Mouse (Mus musculus) large intestine, adult 2 months (tissue): Measurements from ENCODE around the gene Flt3l. TPM values are rescaled to one million over a fixed set of nuclear protein-coding genes. Genes with fewer than 3 reads are reported as not detected.
A peak's percentile ranks its signal among the peaks of the same experiment; 100 is the strongest.

Experiments used
- DNase-seq: peaks from one replicate; pipeline ENCODE4 v3.0.0-alpha.2; 2012; ENCODE audit warnings: low read depth, low spot score
- WGBS: fragments of 180-500 bp; shearing (Covaris S2); methylation state at CpG from one replicate; pipeline ENCODE4 v1.1.7; 2018; 5-methylcytosine and 5-hydroxymethylcytosine counted together
- polyA plus RNA-seq: library from polyadenylated mRNA; depleted of rRNA; stranded (reverse); fragments of >200 nt; gene quantifications from 2 replicates; pipeline ENCODE4 v1.2.3, GENCODE M21; 2012

Gene Flt3l
- polyA plus RNA-seq, 1 experiment = 30.5 TPM

- WGBS = 56% methylated on average over 4 of the region's 4 CpGs
- no peak for DNase-seq
Measured at GRCm38 (mm10) chr7:45148534-45149098, 12.4 kb upstream of the Flt3l start.

- DNase-seq = no peak
Measured at GRCm38 (mm10) chr7:45147899-45148298, 11.7 kb upstream of the Flt3l start.

GRCm38 (mm10) chr7:45147267-45147666, 11.0 kb upstream of the Flt3l start:
- 94% methylated on average over 11 of the region's 11 CpGs for WGBS
- no peak for DNase-seq

More at GRCm38 (mm10) chr7:45147899-45148298, 11.7 kb upstream of the Flt3l start:
- WGBS = 83% methylated on average over 11 of the region's 11 CpGs

- no peak for DNase-seq
- 95% methylated on average over 8 of the region's 8 CpGs for WGBS
Measured at GRCm38 (mm10) chr7:45145460-45145859, 9.2 kb upstream of the Flt3l start.

DNA sequence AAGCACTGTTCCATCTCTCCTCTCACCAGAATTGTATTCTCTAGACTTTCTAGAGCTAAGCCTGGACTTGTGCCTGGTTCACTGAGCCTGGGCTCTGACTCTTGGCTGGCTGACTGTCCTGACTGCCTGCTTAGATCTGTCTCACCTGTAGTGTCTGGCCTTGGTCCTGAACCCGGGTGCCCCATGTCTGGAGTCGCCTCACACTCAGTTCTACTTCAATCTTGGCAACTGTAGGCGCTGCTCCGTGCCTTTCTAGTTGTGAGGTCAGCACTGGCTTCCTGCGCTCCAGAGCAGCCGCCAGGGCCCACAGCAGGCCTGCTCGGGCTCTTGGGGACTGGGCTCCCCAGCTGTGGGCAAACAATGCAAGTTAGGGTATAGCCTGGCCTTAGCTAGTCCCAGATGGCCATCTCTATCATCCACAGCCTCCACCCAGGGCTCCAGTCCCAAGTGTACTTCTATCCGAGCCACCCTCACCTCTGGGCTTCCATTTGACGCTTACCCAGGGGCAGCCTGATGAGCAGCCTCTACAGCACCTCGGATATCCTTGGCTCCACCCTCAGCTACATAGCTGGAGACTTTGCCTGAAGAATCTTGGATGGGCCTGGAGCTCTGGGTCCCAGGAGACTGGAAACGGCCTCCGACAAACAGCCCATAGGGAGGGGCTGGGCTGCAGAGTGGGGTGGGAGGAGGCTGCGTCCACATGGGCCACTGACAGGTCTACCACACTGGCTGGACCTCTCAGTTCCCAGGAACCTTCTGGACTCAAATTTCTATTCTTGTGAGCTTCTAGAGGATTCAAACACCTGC, 8.3 kb upstream of the Flt3l start:
- 88% methylated on average over 13 of the region's 13 CpGs for WGBS
- DNase-seq = no peak

DNA sequence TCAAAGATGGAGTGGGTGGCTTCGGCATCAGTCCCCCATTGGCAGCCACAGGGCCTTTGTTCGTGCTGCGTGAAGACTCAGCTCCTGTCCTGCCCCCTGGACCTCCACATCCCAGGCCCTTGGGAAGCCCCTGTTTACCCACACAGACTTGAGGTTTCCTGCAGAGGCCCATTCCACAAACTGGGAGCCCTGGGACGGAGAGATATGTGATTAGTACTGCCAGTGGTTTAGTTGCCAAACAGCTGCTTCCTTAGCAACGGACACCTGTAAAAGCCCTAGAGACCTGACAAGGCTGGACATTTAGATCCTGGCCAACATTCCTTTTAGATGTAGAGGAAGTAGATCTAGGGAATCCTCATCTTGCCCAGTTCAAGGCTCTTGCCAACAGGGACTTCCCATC, 5.7 kb upstream of the Flt3l start:
- DNase-seq = no peak
- WGBS = 93% methylated on average over 5 of the region's 5 CpGs

DNA sequence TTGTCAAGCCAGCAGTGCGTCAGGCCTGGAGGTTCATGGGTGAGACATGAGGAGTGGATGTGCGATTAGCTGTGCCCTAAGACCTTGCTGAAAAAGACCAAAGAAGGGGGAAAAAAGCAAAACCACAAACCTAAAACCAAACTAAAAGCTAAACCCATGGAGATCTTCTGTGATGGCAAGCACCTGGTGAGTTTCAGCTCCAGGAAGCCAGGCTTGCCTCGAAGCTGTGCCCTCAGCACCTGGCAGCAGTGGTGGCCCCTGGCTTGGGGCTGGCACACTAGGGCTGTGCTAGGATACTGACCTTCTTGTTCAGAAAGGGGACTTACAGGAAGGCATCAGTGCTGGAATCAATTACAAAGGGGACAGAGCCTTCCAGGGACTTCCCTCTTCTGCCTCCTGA, 5.1 kb upstream of the Flt3l start:
- DNase-seq = no peak
- WGBS = 88% methylated on average over 3 of the region's 3 CpGs

DNA sequence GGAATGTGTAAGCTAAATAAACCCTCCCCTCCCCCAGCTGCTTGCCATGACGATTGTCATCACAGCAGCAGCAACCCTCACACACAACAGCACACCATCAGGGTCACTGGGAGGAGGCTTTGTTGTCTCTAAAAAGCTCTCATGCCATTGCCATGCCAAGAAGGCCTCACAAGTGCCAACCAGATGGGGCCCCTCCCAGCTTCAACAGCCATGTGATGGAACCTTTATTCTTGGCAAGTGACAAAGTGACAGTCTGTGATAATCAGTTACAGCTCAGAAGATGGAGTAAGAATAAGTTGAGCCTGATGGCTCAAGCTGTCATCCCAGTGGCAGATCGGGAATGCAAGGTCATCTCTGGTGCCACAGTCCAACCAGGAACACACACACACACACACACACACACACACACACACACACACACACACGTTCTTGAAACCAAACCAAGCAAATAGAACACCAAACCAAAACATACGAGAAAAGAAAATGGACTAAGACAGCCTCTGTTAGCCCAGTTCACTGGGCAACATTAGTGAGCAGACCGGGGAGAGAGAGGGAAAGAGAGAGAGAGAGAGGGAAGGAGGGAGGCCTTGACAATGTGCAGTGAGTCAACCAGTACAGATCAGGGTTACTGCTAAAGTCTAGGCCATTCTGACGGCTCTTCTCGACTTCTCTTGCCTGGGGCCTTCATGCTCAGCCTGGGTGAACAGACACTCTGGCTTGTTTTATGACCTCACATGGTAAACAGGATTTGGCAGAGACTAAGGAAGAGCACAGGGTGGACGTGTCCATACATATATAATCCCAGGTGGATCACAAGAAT, 3.9 kb upstream of the Flt3l start:
- WGBS = 66% methylated on average over 8 of the region's 8 CpGs
- no peak for DNase-seq

DNA sequence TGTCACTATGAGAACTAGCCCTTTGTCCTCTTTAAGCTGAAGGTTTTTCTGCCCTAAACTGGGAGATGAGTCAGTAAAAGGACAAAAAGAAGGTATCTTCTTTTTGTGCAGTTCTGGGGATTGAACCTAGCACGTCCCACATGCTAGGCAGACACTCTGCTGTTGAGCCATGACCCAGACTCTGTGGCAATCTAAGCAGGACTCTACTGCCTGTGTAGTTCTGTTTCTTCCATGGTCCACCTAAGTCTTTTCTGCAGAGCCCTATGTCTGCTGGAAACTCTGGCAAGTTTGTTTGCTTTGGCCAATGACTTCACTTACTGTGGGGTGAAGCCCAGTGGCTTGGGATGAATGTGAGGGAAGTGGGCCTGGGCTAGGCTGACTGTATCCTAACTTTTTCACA, 2.2 kb upstream of the Flt3l start:
- no peak for DNase-seq
- WGBS = 100% methylated on average over 1 of the region's 1 CpGs

DNA sequence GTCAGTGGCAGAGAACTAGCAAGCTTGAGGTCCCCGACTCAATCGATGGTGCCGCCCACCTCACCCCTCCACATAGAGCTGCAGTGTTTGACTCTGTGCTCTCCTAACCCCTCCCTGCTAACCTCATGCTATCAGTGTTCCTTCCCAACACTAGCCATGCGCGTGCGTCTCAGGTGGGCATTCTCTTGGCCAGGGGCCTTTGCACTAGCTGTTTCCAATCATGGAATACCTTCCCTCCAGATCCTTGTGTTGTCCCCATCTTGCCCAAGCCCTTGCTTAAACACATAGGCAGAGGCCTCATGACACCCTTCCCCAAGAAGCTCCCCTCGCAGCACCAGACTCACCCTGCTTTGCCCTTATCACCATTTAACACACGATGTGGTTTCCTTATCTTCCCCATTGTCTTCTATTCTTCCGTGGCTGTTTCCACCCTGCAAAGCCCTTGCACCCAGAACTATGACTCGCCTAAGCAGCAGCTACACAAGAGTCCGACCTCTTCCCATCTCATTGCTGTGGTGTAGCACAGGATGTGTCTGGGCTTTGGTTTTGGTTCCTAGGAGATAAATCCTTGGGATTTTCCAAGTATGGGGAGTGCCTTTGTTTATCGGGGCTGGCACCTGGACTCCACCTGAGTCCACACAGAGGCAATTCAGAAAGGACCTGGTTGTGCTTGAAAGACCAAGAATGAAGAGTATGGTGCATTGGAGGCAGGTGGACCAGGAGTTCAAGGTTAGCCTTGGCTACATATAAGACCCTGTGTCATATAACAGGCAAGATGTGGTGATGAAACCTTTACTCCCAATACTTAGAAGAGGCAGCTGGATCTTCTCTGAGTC, 1.2 kb upstream of the Flt3l start:
- 59% methylated on average over 12 of the region's 12 CpGs for WGBS

GRCm38 (mm10) chr7:45135370-45135769, 862 bp downstream of the Flt3l start:
- 81% methylated on average over 3 of the region's 3 CpGs for WGBS
- no peak for DNase-seq

More for the DNA sequence above, 1.2 kb upstream of the Flt3l start:
- DNase-seq = no peak

DNA sequence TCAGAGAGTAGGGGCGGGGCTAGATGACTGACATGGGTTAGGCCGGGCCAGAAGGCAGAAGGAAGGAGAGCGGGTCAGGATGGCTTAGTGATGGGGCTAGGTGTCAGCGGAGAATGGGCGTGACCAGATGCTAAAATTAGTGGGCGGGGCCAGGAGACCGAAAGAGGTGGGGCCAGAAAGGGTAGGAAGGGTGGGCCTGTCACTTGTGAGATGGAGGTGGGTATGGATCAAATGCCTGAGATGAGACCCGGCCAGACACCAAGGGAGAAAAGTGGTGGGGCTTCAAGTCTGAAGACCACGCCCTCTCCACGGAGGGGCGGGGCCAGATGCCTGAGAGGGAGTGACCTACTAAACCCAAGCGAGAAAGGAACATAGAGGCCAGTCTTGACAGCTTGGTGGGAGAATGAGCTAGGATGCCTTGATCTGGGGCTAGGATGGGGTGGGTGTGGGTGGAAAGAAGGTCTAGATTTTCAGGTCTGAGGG, 1.6 kb downstream of the Flt3l start:
- 25% methylated on average over 12 of the region's 12 CpGs for WGBS
- DNase-seq = no peak

DNA sequence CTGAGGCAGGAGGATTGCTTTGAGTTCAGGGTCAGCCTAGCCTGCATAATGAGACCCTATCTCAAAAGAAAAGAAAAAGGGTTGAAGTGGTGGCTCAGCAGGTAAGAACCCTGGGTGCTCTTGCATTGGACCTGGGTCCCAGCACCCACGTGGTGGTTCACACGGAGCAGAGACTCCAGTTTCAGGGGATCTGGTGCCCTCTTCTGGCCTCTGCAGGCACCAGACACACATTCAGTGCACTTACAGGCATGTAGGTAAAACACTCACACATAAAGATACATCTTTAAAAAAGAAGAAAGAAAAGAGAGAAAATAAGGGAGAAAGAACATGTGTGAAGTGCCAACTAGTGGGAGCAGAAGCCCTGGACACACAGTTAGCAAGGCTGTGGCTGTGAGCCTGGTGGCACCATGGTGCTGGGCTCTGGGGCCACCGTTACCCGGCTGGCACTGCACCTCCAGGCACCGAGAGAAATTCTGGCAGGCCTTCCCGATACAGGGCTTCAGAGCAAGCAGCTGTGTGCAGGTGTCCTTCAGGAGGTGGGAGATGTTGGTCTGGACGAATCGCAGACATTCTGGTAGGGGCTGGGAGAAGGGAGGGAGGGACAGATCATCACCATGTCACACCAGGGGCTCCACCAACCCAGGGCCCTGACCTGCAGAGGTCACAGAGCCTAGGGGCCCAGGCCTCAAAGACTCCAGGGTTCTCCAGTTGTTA, 2.6 kb downstream of the Flt3l start:
- WGBS = 79% methylated on average over 8 of the region's 8 CpGs
- DNase-seq = no peak

DNA sequence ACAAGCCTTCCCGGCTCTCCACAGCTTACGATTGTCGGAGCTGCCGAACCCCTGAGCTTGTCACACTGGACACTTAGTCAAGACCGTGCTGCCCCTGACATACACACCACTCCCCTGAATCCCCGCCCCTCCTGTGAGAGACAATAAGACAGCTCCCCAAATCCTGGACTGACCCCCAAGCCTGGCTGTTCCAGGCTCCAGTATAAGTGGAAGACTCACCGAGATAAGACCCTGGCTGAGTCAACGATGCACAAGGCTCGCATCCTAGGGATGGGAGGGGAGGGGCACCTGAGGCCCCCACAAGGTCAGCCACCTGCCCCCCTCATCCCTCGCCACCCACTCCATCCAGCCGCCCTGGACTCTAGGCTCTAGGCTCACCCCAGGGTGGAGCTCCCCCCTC, 4.4 kb downstream of the Flt3l start:
- DNase-seq = no peak
- WGBS = 92% methylated on average over 11 of the region's 11 CpGs

DNA sequence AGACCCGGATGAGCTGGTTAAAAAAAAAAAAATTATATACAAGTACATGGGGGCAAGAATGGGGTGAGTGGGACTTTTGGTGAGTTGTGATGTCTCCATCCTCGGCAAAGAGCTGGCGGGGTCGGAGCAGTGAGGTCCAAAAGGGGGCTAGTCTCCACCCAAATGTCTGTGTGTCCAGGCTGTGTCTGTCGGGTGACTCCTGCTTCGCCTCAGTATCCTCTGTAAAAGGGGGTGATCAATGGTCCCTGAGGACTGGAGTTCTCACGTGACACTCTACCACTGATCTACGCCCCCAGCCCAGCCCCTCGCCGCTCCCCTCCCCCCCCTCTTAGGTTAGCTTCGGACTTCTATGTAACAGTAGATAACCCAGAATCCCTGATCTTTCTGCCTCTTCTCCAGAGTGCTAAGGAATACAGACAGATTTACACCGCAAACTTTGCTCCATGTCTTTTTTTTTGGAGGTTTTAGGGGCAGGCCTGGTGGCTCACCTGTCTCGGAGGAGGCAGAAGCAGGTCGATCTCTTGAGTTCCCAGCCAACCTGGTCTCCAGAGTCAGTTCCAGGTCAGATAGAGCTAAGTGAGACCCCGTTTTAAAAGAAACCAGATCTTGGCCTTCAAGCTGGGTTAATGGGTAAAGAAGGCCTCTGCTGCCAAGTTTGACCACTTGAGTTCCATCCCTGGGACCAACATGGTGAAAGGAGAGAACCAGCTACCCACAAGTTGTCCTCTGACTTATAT, 6.3 kb downstream of the Flt3l start:
- no peak for DNase-seq
- 72% methylated on average over 15 of the region's 15 CpGs for WGBS

DNA sequence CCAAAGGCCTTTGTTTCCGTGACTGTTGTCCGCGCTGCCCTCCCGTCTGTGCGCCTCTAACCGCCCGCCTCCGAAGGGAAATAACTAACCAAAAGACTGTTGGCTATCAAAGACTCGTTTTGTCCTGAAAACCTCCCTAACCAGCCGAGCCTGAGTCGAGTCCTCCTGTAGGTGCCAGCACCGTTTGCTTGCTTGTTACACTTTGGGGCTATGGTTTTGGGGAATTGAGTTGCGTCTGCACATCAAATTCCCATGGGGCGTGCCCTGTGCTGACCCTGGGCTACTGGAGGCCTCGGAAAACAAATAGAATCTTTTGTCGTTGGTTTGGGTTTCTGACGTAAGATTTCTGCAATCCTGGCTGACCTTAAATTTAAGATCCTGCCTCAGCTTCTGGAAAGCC, 6.9 kb downstream of the Flt3l start:
- WGBS = 2% methylated on average over 17 of the region's 17 CpGs
- no peak for DNase-seq

GRCm38 (mm10) chr7:45128624-45129246, 7.5 kb downstream of the Flt3l start, which contains the start of gene Rpl13a:
Rpl13a (minus strand) TSS chr7:45128761.
- under 1% methylated on average over 48 of the region's 48 CpGs for WGBS

More at GRCm38 (mm10) chr7:45128624-45129246, 7.5 kb downstream of the Flt3l start, which contains the start of gene Rpl13a:
- DNase-seq = peak; percentile 98
